Mouse (Mus musculus) adipocyte (in vitro differentiated cells): Measurements from ENCODE around the gene Fuz.

Experiments used
- DNase-seq: peaks from one replicate; pipeline ENCODE4 v3.0.0-alpha.2; 2016; ENCODE audit warnings: low spot score

The Fuz gene

DNA sequence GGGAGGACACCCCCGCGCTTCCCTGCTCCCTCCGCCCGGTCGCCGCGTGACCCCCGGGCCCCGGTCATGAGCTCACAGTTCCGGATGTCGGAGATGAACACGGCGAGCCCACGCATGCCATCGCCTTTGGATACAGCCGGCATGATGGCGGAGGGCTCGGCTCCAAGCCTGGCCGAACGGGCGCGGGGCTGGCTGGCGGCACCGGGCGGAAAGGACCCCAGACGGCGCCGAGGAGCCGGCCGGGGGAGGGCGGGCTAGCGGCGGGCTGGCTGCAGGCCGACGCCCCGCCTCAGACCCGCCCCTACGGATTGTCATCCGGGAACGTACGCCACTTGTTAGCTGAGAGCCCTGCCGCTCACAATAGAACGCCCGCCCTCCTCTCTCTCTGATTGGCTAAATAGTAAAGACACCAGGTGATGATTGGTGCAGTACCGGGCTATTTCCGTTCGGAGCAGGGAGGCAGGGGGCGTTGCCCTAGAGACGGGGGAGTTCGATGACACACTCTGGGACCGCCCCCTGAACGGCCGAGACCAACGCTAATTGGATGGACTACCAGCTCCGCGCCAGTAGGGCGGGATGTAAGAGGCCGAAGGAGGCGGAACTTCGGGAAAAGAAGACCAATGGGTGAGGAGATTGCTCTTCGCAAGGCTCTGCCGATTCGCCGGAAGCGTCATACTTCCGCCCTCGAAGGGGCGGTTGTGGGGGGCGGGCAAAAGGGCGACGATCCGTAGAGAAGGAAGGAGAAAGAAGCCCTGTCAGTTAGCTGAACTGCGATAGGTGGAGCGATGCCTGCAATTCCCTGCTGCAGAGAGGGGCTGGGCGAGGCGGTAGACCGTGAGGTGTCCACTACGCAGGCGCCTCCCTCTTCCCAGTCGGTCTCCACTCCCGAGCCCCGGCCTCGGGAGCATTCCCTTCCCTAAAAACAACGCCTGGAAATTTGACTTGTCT lies 33.6 kb downstream of the Fuz start, which contains the start of gene Ap2a1:
TSS of gene Ap2a1 (minus strand) at position 293 of the 948 bp plus-strand sequence.
- peak; percentile 99 for DNase-seq

DNA sequence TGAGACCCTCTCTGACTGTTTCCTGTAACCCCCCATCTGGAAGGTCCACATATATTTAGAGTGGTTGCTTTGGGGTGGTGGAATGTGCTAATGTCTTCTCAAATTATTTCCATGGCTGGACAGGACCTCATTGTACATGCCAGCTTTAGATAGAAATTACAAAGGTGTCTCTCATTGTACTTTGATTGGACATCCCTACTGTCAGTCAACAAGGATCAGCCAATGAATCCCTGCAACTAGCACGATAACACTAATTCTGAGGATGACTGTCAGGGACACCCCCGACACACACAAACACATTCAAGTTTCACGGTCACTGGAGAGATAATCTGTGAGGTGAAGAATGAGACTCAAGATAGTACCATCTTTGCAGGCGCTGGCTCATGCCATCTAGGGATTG lies 42.8 kb downstream of the Fuz start:
- no peak for DNase-seq

DNA sequence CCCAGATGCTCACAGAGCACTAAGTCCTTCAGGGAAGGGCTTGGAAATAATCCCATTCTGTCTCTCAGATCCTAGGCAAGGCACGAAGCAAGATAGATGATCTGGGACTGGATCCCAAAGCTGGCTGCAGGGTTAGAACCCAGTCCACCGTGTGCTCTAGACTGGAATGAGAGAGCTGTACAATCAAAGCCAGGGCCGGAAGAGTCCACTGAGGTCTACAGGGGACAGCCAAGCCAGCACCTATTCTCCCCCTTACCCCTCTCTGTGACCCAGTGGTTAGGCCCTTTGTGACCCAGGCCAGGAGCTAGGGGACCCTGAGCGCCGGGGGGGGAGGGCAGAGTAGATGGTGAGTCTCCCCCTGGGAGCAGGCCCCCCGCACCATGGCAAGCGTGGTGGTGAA lies 47.0 kb downstream of the Fuz start, which contains the start of gene Tsks:
TSS of gene Tsks (plus strand) at position 301 of the 400 bp plus-strand sequence.
- no peak for DNase-seq

DNA sequence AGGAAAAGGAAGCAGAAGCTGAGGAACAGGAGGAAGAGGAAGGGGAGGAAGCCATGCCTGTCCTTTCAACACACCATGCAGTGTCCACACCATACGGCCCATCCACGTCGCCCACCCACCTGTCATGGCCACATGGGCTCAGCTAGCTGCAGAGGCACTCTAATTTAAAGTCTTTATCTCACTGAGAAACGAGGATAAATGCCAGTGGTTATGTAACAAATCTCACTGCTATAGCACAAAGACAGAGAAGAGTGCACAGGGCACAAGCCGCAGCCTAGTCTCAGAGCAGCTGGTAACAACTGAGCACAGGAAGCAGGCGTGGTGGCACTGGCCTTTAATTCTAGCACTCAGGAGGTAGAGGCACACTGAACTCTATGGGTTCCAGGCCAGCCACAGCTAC lies 54.0 kb downstream of the Fuz start:
- no peak for DNase-seq

DNA sequence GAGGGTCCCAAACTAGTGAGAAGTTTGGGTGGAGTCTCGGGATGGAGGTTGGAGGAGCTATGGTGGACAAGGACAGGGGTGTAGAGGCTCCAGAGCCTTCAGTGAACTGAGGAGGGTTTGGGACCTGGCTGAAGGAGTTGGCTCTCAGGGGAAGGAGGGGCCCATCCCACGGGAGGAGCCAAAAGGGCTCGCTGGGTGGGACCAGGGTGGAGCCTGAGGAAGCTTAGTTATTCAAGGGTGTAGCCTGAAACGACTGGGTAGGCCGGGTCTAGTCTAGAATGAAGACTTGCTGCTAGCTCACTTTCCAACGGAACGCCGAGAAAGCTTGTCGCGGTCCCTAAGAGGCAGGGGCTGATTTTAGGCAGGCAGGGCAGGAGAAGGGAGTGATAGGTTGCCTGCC lies 56.1 kb downstream of the Fuz start:
- peak; percentile 70 for DNase-seq
